Mouse (Mus musculus): ENCODE results near the gene Calm4.

GRCm38 (mm10) chr13:3831994-3832393, 5.6 kb upstream of the Calm4 start:
- TF ChIP-seq EP300 (IDR thresholded peaks at IDR 0.05; ENCODE audit: low read depth): no peak
- TF ChIP-seq CTCF (IDR thresholded peaks at IDR 0.05; ENCODE audit: low read depth): no peak
